Mouse (Mus musculus) forebrain, embryonic 15.5 days (tissue): ENCODE measurements around the gene Myh6. TPM values are rescaled to one million over a fixed set of nuclear protein-coding genes. Genes with fewer than 3 reads are reported as not detected.
"Not testable (repeated sequence)": the region's sequence is repeated elsewhere in the genome, so short reads cannot be mapped to it uniquely, and the experiment has no call there.

Experiments used
- ATAC-seq: fragments of 200-750 bp; cut with Nextera tagmentation; replicated peaks from 2 replicates; pipeline ENCODE4 v1.8.0; 2017; ENCODE audit warnings: mild to moderate bottlenecking, moderate TSS enrichment, moderate library complexity
- H3K27ac ChIP-seq: fragments of 300-500 bp; sonication (generic); replicated peaks from 2 replicates; pipeline ENCODE4 v1.5.1; 2015; ENCODE audit warnings: mild to moderate bottlenecking, inconsistent platforms
- H3K27me3 ChIP-seq: fragments of 300-500 bp; sonication (generic); 2 replicates; pipeline ENCODE4 v1.6.1; 2015; ENCODE audit warnings: inconsistent platforms
- H3K36me3 ChIP-seq: fragments of 300-500 bp; sonication (generic); 2 replicates; pipeline ENCODE4 v1.6.1; 2015; ENCODE audit warnings: mild to moderate bottlenecking, inconsistent platforms
- H3K4me1 ChIP-seq: fragments of 300-500 bp; sonication (generic); 2 replicates; pipeline ENCODE4 v1.6.1; 2015; ENCODE audit warnings: inconsistent platforms
- H3K4me2 ChIP-seq: fragments of 300-500 bp; sonication (generic); replicated peaks from 2 replicates; pipeline ENCODE4 v1.6.1; 2015; ENCODE audit warnings: mild to moderate bottlenecking, inconsistent platforms
- H3K4me3 ChIP-seq: fragments of 300-500 bp; sonication (generic); 2 replicates; pipeline ENCODE4 v1.5.1; 2015; ENCODE audit warnings: mild to moderate bottlenecking, inconsistent platforms
- H3K9ac ChIP-seq: fragments of 300-500 bp; sonication (generic); replicated peaks from 2 replicates; pipeline ENCODE4 v1.6.1; 2015; ENCODE audit warnings: mild to moderate bottlenecking, inconsistent platforms
- H3K9me3 ChIP-seq: fragments of 300-500 bp; sonication (generic); 2 replicates; pipeline ENCODE4 v1.6.1; 2016; ENCODE audit warnings: inconsistent platforms
- WGBS: fragments of 180-500 bp; shearing (Covaris S2); methylation state at CpG from one replicate; pipeline ENCODE4 v1.1.7; 2015; ENCODE audit warnings: mixed read lengths; 5-methylcytosine and 5-hydroxymethylcytosine counted together
- polyA plus RNA-seq: library from polyadenylated mRNA; unstranded; fragments of >200 nt; fragmentation: Nextera tagmentation; extraction: Ambion mirVana; gene quantifications from 2 replicates; pipeline ENCODE4 v1.2.1, GENCODE M21; 2015

Gene Myh6
- polyA plus RNA-seq, 1 experiment from 2014 or later: 1.0 TPM

- Histone ChIP-seq H3K27me3 (no peaks in the 10 kb centered on the region), H3K4me1 (no peaks in the 10 kb centered on the region), H3K4me2 (no peak overlapping the region), H3K27ac (no peak overlapping the region), H3K9ac (no peak overlapping the region), H3K36me3 (no peaks in the 10 kb centered on the region), H3K4me3 (no peak overlapping the region), H3K9me3 (no peaks in the 10 kb centered on the region)
- 95% methylated on average over 9 of the region's 9 CpGs for WGBS
- no peak for ATAC-seq
Observed at GRCm38 (mm10) chr14:54948781-54949180, 17.9 kb downstream of the Myh6 start.

- not testable (repeated sequence) for H3K9me3 ChIP-seq, H3K4me3 ChIP-seq, H3K9ac ChIP-seq, H3K27me3 ChIP-seq, H3K4me1 ChIP-seq, H3K36me3 ChIP-seq, ATAC-seq, H3K27ac ChIP-seq, H3K4me2 ChIP-seq
- WGBS: 91% methylated on average over 11 of the region's 11 CpGs
Observed at GRCm38 (mm10) chr14:54947008-54947407, 19.7 kb downstream of the Myh6 start.

- WGBS: 85% methylated on average over 19 of the region's 19 CpGs
- Histone ChIP-seq H3K4me1 (no peaks in the 10 kb centered on the region), H3K9ac (no peak overlapping the region), H3K27ac (no peak overlapping the region), H3K27me3 (no peaks in the 10 kb centered on the region), H3K4me3 (no peak overlapping the region), H3K36me3 (no peaks in the 10 kb centered on the region), H3K9me3 (no peaks in the 10 kb centered on the region), H3K4me2 (no peak overlapping the region)
- no peak for ATAC-seq
Observed at GRCm38 (mm10) chr14:54945975-54946704, 20.6 kb downstream of the Myh6 start.

GRCm38 (mm10) chr14:54944939-54945338 is 21.8 kb downstream of the Myh6 start:
- no peaks in the 10 kb centered on the region for H3K9me3 ChIP-seq
- H3K27me3 ChIP-seq: no peaks in the 10 kb centered on the region
- no peak overlapping the region for H3K9ac ChIP-seq
- no peak overlapping the region for H3K4me3 ChIP-seq
- no peaks in the 10 kb centered on the region for H3K36me3 ChIP-seq
- no peak overlapping the region for H3K27ac ChIP-seq
- H3K4me1 ChIP-seq: no peaks in the 10 kb centered on the region
- no peak overlapping the region for H3K4me2 ChIP-seq
- WGBS: 66% methylated on average over 2 of the region's 2 CpGs
- ATAC-seq: no peak

GRCm38 (mm10) chr14:54943971-54944370 is 22.8 kb downstream of the Myh6 start:
- no peaks in the 10 kb centered on the region for H3K27me3 ChIP-seq
- H3K27ac ChIP-seq: no peak overlapping the region
- H3K36me3 ChIP-seq: no peaks in the 10 kb centered on the region
- 97% methylated on average over 7 of the region's 7 CpGs for WGBS
- no peaks in the 10 kb centered on the region for H3K9me3 ChIP-seq
- H3K4me3 ChIP-seq: no peak overlapping the region
- H3K9ac ChIP-seq: no peak overlapping the region
- no peaks in the 10 kb centered on the region for H3K4me1 ChIP-seq
- no peak for ATAC-seq
- no peak overlapping the region for H3K4me2 ChIP-seq

- Histone ChIP-seq H3K27ac (no peak overlapping the region), H3K27me3 (no peaks in the 10 kb centered on the region), H3K9ac (no peak overlapping the region), H3K36me3 (no peaks in the 10 kb centered on the region), H3K4me1 (no peaks in the 10 kb centered on the region), H3K9me3 (no peaks in the 10 kb centered on the region), H3K4me2 (no peak overlapping the region), H3K4me3 (no peak overlapping the region)
- ATAC-seq: no peak
- WGBS: 86% methylated on average over 8 of the region's 8 CpGs
Observed at GRCm38 (mm10) chr14:54942479-54942878, 24.2 kb downstream of the Myh6 start.

GRCm38 (mm10) chr14:54941024-54941978 is 25.4 kb downstream of the Myh6 start:
- WGBS: 65% methylated on average over 13 of the region's 13 CpGs
- no peak overlapping the region for H3K27ac ChIP-seq
- no peaks in the 10 kb centered on the region for H3K36me3 ChIP-seq
- H3K4me3 ChIP-seq: no peak overlapping the region
- H3K9me3 ChIP-seq: no peaks in the 10 kb centered on the region
- H3K4me1 ChIP-seq: peaks cover 2% of the 10 kb centered on the region
- no peak for ATAC-seq
- H3K4me2 ChIP-seq: no peak overlapping the region
- no peak overlapping the region for H3K9ac ChIP-seq
- H3K27me3 ChIP-seq: no peaks in the 10 kb centered on the region

GRCm38 (mm10) chr14:54940176-54940530 is 26.6 kb downstream of the Myh6 start:
- WGBS: 83% methylated on average over 3 of the region's 3 CpGs
- no peaks in the 10 kb centered on the region for H3K9me3 ChIP-seq
- no peaks in the 10 kb centered on the region for H3K36me3 ChIP-seq
- H3K4me1 ChIP-seq: peaks cover 12% of the 10 kb centered on the region
- H3K27ac ChIP-seq: no peak overlapping the region
- no peak overlapping the region for H3K4me3 ChIP-seq
- H3K4me2 ChIP-seq: no peak overlapping the region
- no peak overlapping the region for H3K9ac ChIP-seq
- ATAC-seq: no peak
- H3K27me3 ChIP-seq: no peaks in the 10 kb centered on the region

- ATAC-seq: no peak
- Histone ChIP-seq H3K9ac (no peak overlapping the region), H3K4me1 (peaks cover 12% of the 10 kb centered on the region), H3K27me3 (no peaks in the 10 kb centered on the region), H3K9me3 (no peaks in the 10 kb centered on the region), H3K27ac (no peak overlapping the region), H3K36me3 (no peaks in the 10 kb centered on the region), H3K4me2 (no peak overlapping the region), H3K4me3 (no peak overlapping the region)
- WGBS: 51% methylated on average over 12 of the region's 12 CpGs
Observed at GRCm38 (mm10) chr14:54939434-54940175, 27.1 kb downstream of the Myh6 start.

GRCm38 (mm10) chr14:54938431-54939219 is 28.1 kb downstream of the Myh6 start:
- Histone ChIP-seq H3K9ac (no peak overlapping the region), H3K27me3 (no peaks in the 10 kb centered on the region), H3K4me1 (peaks cover 12% of the 10 kb centered on the region), H3K4me2 (no peak overlapping the region), H3K36me3 (no peaks in the 10 kb centered on the region), H3K4me3 (no peak overlapping the region), H3K9me3 (no peaks in the 10 kb centered on the region), H3K27ac (no peak overlapping the region)
- no peak for ATAC-seq
- WGBS: 82% methylated on average over 15 of the region's 15 CpGs

GRCm38 (mm10) chr14:54937361-54938182 is 29.2 kb downstream of the Myh6 start:
- ATAC-seq: no peak
- H3K4me2 ChIP-seq: no peak overlapping the region
- H3K4me3 ChIP-seq: no peak overlapping the region
- H3K27me3 ChIP-seq: no peaks in the 10 kb centered on the region
- 88% methylated on average over 16 of the region's 16 CpGs for WGBS
- no peaks in the 10 kb centered on the region for H3K9me3 ChIP-seq
- H3K9ac ChIP-seq: no peak overlapping the region
- H3K36me3 ChIP-seq: no peaks in the 10 kb centered on the region
- no peak overlapping the region for H3K27ac ChIP-seq
- peaks cover 15% of the 10 kb centered on the region for H3K4me1 ChIP-seq
